Mouse (Mus musculus) lung, postnatal 0 days (tissue): ENCODE measurements around the gene Tmem44.

Source experiments
- CTCF ChIP-seq: IDR thresholded peaks from 2 replicates; pipeline ENCODE4 v1.5.1; 2016; ENCODE audit warnings: antibody characterized with exemption, mild to moderate bottlenecking
- EP300 ChIP-seq: IDR thresholded peaks from 2 replicates; pipeline ENCODE4 v1.6.1; 2016; ENCODE audit warnings: antibody characterized with exemption, mild to moderate bottlenecking, control low read depth

DNA sequence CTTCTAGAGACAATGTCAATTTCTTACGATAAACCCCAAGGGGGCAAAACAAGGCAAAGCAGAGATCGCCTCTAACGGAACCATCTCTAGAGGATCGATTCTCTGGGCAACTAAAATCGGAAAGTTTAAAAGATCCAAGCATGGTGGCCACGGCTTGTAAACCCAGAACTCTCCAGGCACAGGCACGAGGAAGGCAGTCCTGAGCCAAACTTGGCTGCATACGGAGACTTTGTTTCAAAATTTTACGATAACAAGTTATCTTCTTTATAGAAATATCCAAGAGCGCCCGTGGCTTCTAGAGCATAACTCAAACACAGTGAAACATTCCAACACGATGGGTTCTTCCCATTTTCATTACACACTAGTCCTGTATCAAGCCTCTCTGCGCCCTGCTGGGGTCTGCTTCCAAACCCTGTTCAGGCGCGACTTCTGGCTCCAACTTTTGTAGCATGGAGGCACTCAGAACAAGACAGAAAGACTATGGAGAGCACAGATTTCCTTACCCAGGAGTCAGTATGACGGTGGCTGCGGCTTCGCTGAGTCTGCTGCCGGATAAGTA, 36.4 kb upstream of the Tmem44 start:
- no peak for TF ChIP-seq CTCF
- TF ChIP-seq EP300, result no peak
